Mouse (Mus musculus) erythroblast, embryonic 14.5 days (primary cell): ENCODE data around the gene Eln.

Experiments used
- GATA1 ChIP-seq: IDR thresholded peaks from 2 replicates; pipeline ENCODE4 v1.6.1; 2012; ENCODE audit warnings: low read length, inconsistent platforms, mixed read lengths
- TAL1 ChIP-seq: IDR thresholded peaks from 3 replicates; pipeline ENCODE4 v1.6.1; 2012; ENCODE audit warnings: low read length, inconsistent platforms, mixed read lengths

GRCm38 (mm10) chr5:134695082-134695481 is 52.0 kb downstream of the Eln start:
- TF ChIP-seq TAL1 = no peak
- no peak for TF ChIP-seq GATA1
